Mouse (Mus musculus): Measurements from ENCODE around the gene Ugt2a1.
"Not testable (repeated sequence)": the region's sequence is repeated elsewhere in the genome, so short reads cannot be mapped to it uniquely, and the experiment has no call there.

DNA sequence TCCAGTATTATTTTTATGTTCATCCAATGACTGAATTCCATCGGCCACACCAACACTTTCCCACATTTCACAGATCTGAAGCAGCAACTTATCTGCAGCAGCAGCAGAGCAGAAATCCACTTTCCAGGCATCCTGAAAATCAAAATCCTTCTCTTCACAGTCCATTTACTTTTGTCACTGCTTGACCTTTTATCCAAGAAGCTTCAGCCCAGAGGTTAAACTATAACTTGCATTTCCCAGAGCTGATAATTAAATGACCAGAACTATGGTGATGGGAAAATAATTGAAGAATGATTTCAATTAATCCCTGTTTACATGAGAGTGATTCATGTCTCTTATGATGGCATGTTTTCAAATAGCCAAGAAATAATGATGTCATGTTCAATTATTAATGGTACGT, 66.6 kb downstream of the Ugt2a1 start, which contains the start of gene Ugt2b38:
- TF ChIP-seq CTCF (IDR thresholded peaks at IDR 0.05; ENCODE audit: control insufficient read depth, insufficient read depth, insufficient read length); USF1 (IDR thresholded peaks at IDR 0.05; ENCODE audit: low read depth); MYOG (IDR thresholded peaks at IDR 0.05; ENCODE audit: control insufficient read depth, extremely low read depth, insufficient read length); MAX (IDR thresholded peaks at IDR 0.05); CEBPB (IDR thresholded peaks at IDR 0.05; ENCODE audit: low read depth); FOSL1 (IDR thresholded peaks at IDR 0.05; ENCODE audit: insufficient read depth, low read length, poor library complexity, severe bottlenecking): not testable (repeated sequence)
